16 mouse cellular contexts compared by ENCODE assay signal in the genomic region with DNA sequence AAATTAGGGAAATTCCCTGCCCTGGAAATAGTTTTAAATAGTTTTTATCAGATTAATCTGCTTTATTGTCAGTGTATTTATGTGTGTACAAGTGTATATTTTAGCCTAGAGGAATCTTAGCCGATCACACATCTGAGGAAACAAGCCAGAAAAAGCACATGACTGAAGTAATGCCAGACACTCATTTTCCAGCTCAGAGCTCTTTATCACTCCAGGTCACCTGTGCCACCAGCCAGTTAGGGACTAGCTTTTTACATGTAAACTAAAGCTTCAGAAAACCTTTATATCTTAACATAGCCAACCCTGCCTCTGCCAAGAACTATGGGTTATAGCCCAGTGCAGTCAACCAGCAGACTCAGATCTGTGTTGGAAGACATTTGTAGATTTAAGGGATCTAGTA. TPM values are rescaled to one million over a fixed set of nuclear protein-coding genes. Genes with fewer than 3 reads are reported as not detected.
DNase-seq lines count a peak whose midpoint lies in the region; ATAC-seq lines count a peak whose summit lies in the region.
"Had no signal": no experiment of that assay in that cellular context is flagged by ENCODE, and none has a peak within 500 bp of the region (broad histone marks: within the 10 kb centered on the region; RNA-seq: fewer than 3 reads in every experiment).

No protein-coding gene starts in this region.

- no peak overlapping the region for H3K27ac ChIP-seq in heart, embryonic 10.5 days
- peak overlapping the region; percentile 90 for H3K27ac ChIP-seq in liver, embryonic 13.5 days
- H3K27ac ChIP-seq: macrophage; midbrain, embryonic 15.5 days; neural tube, embryonic 12.5 days had no signal

- no peak overlapping the region for H3K4me3 ChIP-seq in heart, embryonic 10.5 days
- H3K4me3 ChIP-seq in liver, embryonic 13.5 days (replicated peaks), result peak overlapping the region; percentile 80
- H3K4me3 ChIP-seq: midbrain, embryonic 15.5 days; neural tube, embryonic 12.5 days had no signal

- H3K27me3 ChIP-seq in heart, embryonic 10.5 days (ENCODE audit: insufficient read depth, poor library complexity, severe bottlenecking), result no peaks in the 10 kb centered on the region
- no peaks in the 10 kb centered on the region for H3K27me3 ChIP-seq in liver, embryonic 13.5 days
- H3K27me3 ChIP-seq: midbrain, embryonic 15.5 days; neural tube, embryonic 12.5 days had no signal

- ATAC-seq in liver, embryonic 13.5 days (ENCODE audit: low read depth), result peak; percentile 64
- ATAC-seq: midbrain, embryonic 15.5 days had no signal

- H3K9ac ChIP-seq in liver, embryonic 13.5 days, result peak overlapping the region; percentile 75
- H3K9ac ChIP-seq: midbrain, embryonic 15.5 days; neural tube, embryonic 12.5 days had no signal

- peaks cover 16% of the 10 kb centered on the region for H3K4me1 ChIP-seq in heart, embryonic 10.5 days
- peaks cover 78% of the 10 kb centered on the region for H3K4me1 ChIP-seq in liver, embryonic 13.5 days (replicated peaks)

- H3K36me3 ChIP-seq in heart, embryonic 10.5 days, result peaks cover 27% of the 10 kb centered on the region
- H3K36me3 ChIP-seq in liver, embryonic 13.5 days, result peaks cover 55% of the 10 kb centered on the region

- DNase-seq in heart, adult 8-10 months (ENCODE audit: low spot score), result peak; percentile 31
- no peak for DNase-seq in heart, embryonic 10.5 days (ENCODE audit: low spot score)
- DNase-seq in spleen, postnatal 36 days (ENCODE audit: low spot score in 2 of 2), result peak; percentile 22 to 47
- DNase-seq in spleen, adult 12 weeks (ENCODE audit: low spot score), result no peak
- DNase-seq in liver, embryonic 13.5 days, result peak; percentile 60
- DNase-seq in gastrocnemius, adult 8-10 months (ENCODE audit: low spot score in 2 of 2), result no peak
- DNase-seq in right cerebral cortex, postnatal 25 days, result no peak
- DNase-seq: layer of hippocampus, adult 9-11 months; lung, adult 18-20 months; spleen, adult 18-20 months had no signal

- peak overlapping the region; percentile 78 for H3K4me2 ChIP-seq in liver, embryonic 13.5 days
- H3K4me2 ChIP-seq: midbrain, embryonic 15.5 days had no signal

- no peaks in the 10 kb centered on the region for H3K9me3 ChIP-seq in heart, embryonic 10.5 days
- H3K9me3 ChIP-seq in liver, embryonic 13.5 days (replicated peaks), result no peaks in the 10 kb centered on the region
- H3K9me3 ChIP-seq: midbrain, embryonic 15.5 days; neural tube, embryonic 12.5 days had no signal

- 86% methylated on average over 1 of the region's 1 CpGs for WGBS in heart, embryonic 10.5 days
- 15% methylated on average over 1 of the region's 1 CpGs for WGBS in liver, embryonic 13.5 days (ENCODE audit: insufficient replicate concordance)

RNA-seq across cellular contexts. Expression of gene Rabepk, which starts 5.1 kb away (rescaled TPM):
- total RNA-seq in heart, adult 8-10 months (2022), result 10 to 100 TPM; 10.2 to 14.5 (median 11.3) TPM
- 39.3 and 40.2 TPM in 2 replicates for polyA plus RNA-seq in heart, embryonic 10.5 days (2016; fragmentation: Nextera tagmentation; extraction: Ambion mirVana)
- 30.6 and 31.1 TPM in 2 replicates for polyA plus RNA-seq in liver, embryonic 13.5 days (2015; fragmentation: Nextera tagmentation; extraction: Ambion mirVana)
- 10 to 100 TPM in 3 of 4 experiments, 1 to 10 TPM in 1; 7.4 to 13.1 (median 11.4) TPM for total RNA-seq in gastrocnemius, adult 8-10 months (2022)

RNA-seq across cellular contexts. Expression of gene Fbxw2, which starts 21.3 kb away (rescaled TPM):
- total RNA-seq in heart, adult 8-10 months (2022), result 10 to 100 TPM; 41.3 to 48.6 (median 45.1) TPM
- polyA plus RNA-seq in heart, embryonic 10.5 days (2016; fragmentation: Nextera tagmentation; extraction: Ambion mirVana), result 60.1 and 74.5 TPM in 2 replicates
- 57.7 and 61.5 TPM in 2 replicates for polyA plus RNA-seq in liver, embryonic 13.5 days (2015; fragmentation: Nextera tagmentation; extraction: Ambion mirVana)
- total RNA-seq in gastrocnemius, adult 8-10 months (2022), result 10 to 100 TPM; 53.0 to 58.9 (median 56.3) TPM

RNA-seq across cellular contexts. Expression of gene Gm34653, which starts 28.0 kb away (rescaled TPM):
- not detected for total RNA-seq in heart, adult 8-10 months (2022)
- polyA plus RNA-seq in heart, embryonic 10.5 days (2016; fragmentation: Nextera tagmentation; extraction: Ambion mirVana), result not detected in 2 replicates
- 0.08 TPM in 1 of 2 replicates, not detected in the other for polyA plus RNA-seq in liver, embryonic 13.5 days (2015; fragmentation: Nextera tagmentation; extraction: Ambion mirVana)
- under 1 TPM in 3 of 4 experiments, not detected in 1; 0.15 to 0.19 (median 0.18) TPM for total RNA-seq in gastrocnemius, adult 8-10 months (2022)
- polyA plus RNA-seq: cerebellum, adult 2 months; hindbrain, embryonic 11.5 days; intestine, embryonic 14.5 days; macrophage; midbrain, embryonic 15.5 days; neural tube, embryonic 12.5 days had no signal

RNA-seq across cellular contexts. Expression of gene Hspa5, which starts 33.0 kb away (rescaled TPM):
- total RNA-seq in heart, adult 8-10 months (2022), result 100 to 1,000 TPM; 590 to 816 (median 680) TPM
- polyA plus RNA-seq in heart, embryonic 10.5 days (2016; fragmentation: Nextera tagmentation; extraction: Ambion mirVana), result 1,119 and 1,337 TPM in 2 replicates
- 533 and 680 TPM in 2 replicates for polyA plus RNA-seq in liver, embryonic 13.5 days (2015; fragmentation: Nextera tagmentation; extraction: Ambion mirVana)
- total RNA-seq in gastrocnemius, adult 8-10 months (2022), result 100 to 1,000 TPM; 149 to 179 (median 165) TPM

RNA-seq across cellular contexts. Expression of gene Gapvd1, which starts 49.8 kb away (rescaled TPM):
- 10 to 100 TPM; 35.0 to 38.9 (median 37.2) TPM for total RNA-seq in heart, adult 8-10 months (2022)
- 63.7 and 80.0 TPM in 2 replicates for polyA plus RNA-seq in heart, embryonic 10.5 days (2016; fragmentation: Nextera tagmentation; extraction: Ambion mirVana)
- polyA plus RNA-seq in liver, embryonic 13.5 days (2015; fragmentation: Nextera tagmentation; extraction: Ambion mirVana), result 75.0 and 86.9 TPM in 2 replicates
- 10 to 100 TPM; 34.1 to 36.4 (median 35.4) TPM for total RNA-seq in gastrocnemius, adult 8-10 months (2022)

Comparison
In these comparisons a context has a peak if more than half of its experiments do, and no peak if none do; other contexts are left out.
1. DNase-seq: peak in heart, adult 8-10 months (single experiment), spleen, postnatal 36 days (2 of 2) and liver, embryonic 13.5 days (single experiment); none in heart, embryonic 10.5 days (single experiment), spleen, adult 12 weeks (single experiment), gastrocnemius, adult 8-10 months (0 of 2) and right cerebral cortex, postnatal 25 days (single experiment).